Mouse (Mus musculus) midbrain, embryonic 12.5 days (tissue): Measurements from ENCODE around the gene Fbxo17. TPM values are rescaled to one million over a fixed set of nuclear protein-coding genes. Genes with fewer than 3 reads are reported as not detected.
"Not testable (repeated sequence)": the region's sequence is repeated elsewhere in the genome, so short reads cannot be mapped to it uniquely, and the experiment has no call there.

Experiments
- ATAC-seq: fragments of 200-750 bp; cut with Nextera tagmentation; 2 replicates; pipeline ENCODE4 v1.8.0; 2017; ENCODE audit warnings: low read depth, moderate TSS enrichment, moderate library complexity; ENCODE audit not compliant: low FRiP score
- H3K27ac ChIP-seq: fragments of 300-500 bp; sonication (generic); replicated peaks from 2 replicates; pipeline ENCODE4 v1.5.1; 2016; ENCODE audit warnings: mild to moderate bottlenecking
- H3K27me3 ChIP-seq: fragments of 300-500 bp; sonication (generic); 2 replicates; pipeline ENCODE4 v1.6.1; 2016; ENCODE audit warnings: mild to moderate bottlenecking
- H3K36me3 ChIP-seq: fragments of 300-500 bp; sonication (generic); 2 replicates; pipeline ENCODE4 v1.6.1; 2016
- H3K4me1 ChIP-seq: fragments of 300-500 bp; sonication (generic); 2 replicates; pipeline ENCODE4 v1.6.1; 2016
- H3K4me2 ChIP-seq: fragments of 300-500 bp; sonication (generic); replicated peaks from 2 replicates; pipeline ENCODE4 v1.6.1; 2016; ENCODE audit warnings: mild to moderate bottlenecking, moderate library complexity
- H3K4me3 ChIP-seq: fragments of 300-500 bp; sonication (generic); 2 replicates; pipeline ENCODE4 v1.5.1; 2016; ENCODE audit warnings: mild to moderate bottlenecking
- H3K9ac ChIP-seq: fragments of 300-500 bp; sonication (generic); replicated peaks from 2 replicates; pipeline ENCODE4 v1.6.1; 2016; ENCODE audit warnings: mild to moderate bottlenecking, moderate library complexity
- H3K9me3 ChIP-seq: fragments of 300-500 bp; sonication (generic); 2 replicates; pipeline ENCODE4 v1.6.1; 2016; ENCODE audit warnings: mild to moderate bottlenecking
- WGBS: fragments of 180-500 bp; shearing (Covaris S2); methylation state at CpG from one replicate; pipeline ENCODE4 v1.1.7; 2016; 5-methylcytosine and 5-hydroxymethylcytosine counted together
- polyA plus RNA-seq: library from polyadenylated mRNA; unstranded; fragments of >200 nt; fragmentation: Nextera tagmentation; extraction: Ambion mirVana; gene quantifications from 2 replicates; pipeline ENCODE4 v1.2.1, GENCODE M21; 2016

Gene Fbxo17
- polyA plus RNA-seq, 1 experiment from 2014 or later = 7.2 TPM

GRCm38 (mm10) chr7:28694423-28694822 lies 22.2 kb upstream of the Fbxo17 start:
- H3K27ac ChIP-seq = no peak overlapping the region
- ATAC-seq = no peak
- no peaks in the 10 kb centered on the region for H3K36me3 ChIP-seq
- H3K27me3 ChIP-seq = peaks cover 37% of the 10 kb centered on the region
- H3K4me2 ChIP-seq = 0 out of 2 replicates have a peak overlapping the region, but pooled peaks have one; percentile 83
- WGBS = 10% methylated on average over 14 of the region's 14 CpGs
- peaks cover 19% of the 10 kb centered on the region for H3K4me1 ChIP-seq
- no peak overlapping the region for H3K9ac ChIP-seq
- no peaks in the 10 kb centered on the region for H3K9me3 ChIP-seq
- no peak overlapping the region for H3K4me3 ChIP-seq

- H3K9me3 ChIP-seq = no peaks in the 10 kb centered on the region
- no peak overlapping the region for H3K27ac ChIP-seq
- no peak overlapping the region for H3K4me3 ChIP-seq
- H3K4me2 ChIP-seq = no peak overlapping the region
- peaks cover 19% of the 10 kb centered on the region for H3K4me1 ChIP-seq
- no peak overlapping the region for H3K9ac ChIP-seq
- whole genome bisulfite sequencing = 64% methylated on average over 8 of the region's 8 CpGs
- ATAC-seq = no peak
- no peaks in the 10 kb centered on the region for H3K36me3 ChIP-seq
- H3K27me3 ChIP-seq = peaks cover 37% of the 10 kb centered on the region
Observed at GRCm38 (mm10) chr7:28694966-28695511, 21.6 kb upstream of the Fbxo17 start.

GRCm38 (mm10) chr7:28697277-28697676 lies 19.3 kb upstream of the Fbxo17 start:
- WGBS = 96% methylated on average over 11 of the region's 11 CpGs
- no peak for ATAC-seq

GRCm38 (mm10) chr7:28700269-28700668 lies 16.3 kb upstream of the Fbxo17 start:
- no peak for ATAC-seq
- H3K4me2 ChIP-seq = no peak overlapping the region
- H3K9me3 ChIP-seq = no peaks in the 10 kb centered on the region
- no peaks in the 10 kb centered on the region for H3K36me3 ChIP-seq
- H3K27me3 ChIP-seq = peaks cover 2% of the 10 kb centered on the region; the same call in 1 of the 2 replicates
- 92% methylated on average over 4 of the region's 4 CpGs for WGBS
- H3K9ac ChIP-seq = no peak overlapping the region
- H3K4me3 ChIP-seq = no peak overlapping the region
- H3K27ac ChIP-seq = no peak overlapping the region
- H3K4me1 ChIP-seq = no peaks in the 10 kb centered on the region

More at GRCm38 (mm10) chr7:28697277-28697676, 19.3 kb upstream of the Fbxo17 start:
- Histone ChIP-seq H3K9ac (no peak overlapping the region), H3K9me3 (no peaks in the 10 kb centered on the region), H3K36me3 (no peaks in the 10 kb centered on the region), H3K4me1 (peaks cover 19% of the 10 kb centered on the region), H3K27me3 (peaks cover 30% of the 10 kb centered on the region), H3K27ac (no peak overlapping the region), H3K4me3 (no peak overlapping the region), H3K4me2 (no peak overlapping the region)

GRCm38 (mm10) chr7:28701306-28701705 lies 15.3 kb upstream of the Fbxo17 start:
- H3K36me3 ChIP-seq, H3K9me3 ChIP-seq, H3K27me3 ChIP-seq, H3K4me1 ChIP-seq, H3K9ac ChIP-seq, H3K4me3 ChIP-seq, H3K4me2 ChIP-seq, H3K27ac ChIP-seq, ATAC-seq: not testable (repeated sequence)
- 95% methylated on average over 12 of the region's 12 CpGs for WGBS

GRCm38 (mm10) chr7:28702601-28703143 lies 13.9 kb upstream of the Fbxo17 start:
- H3K36me3 ChIP-seq = no peaks in the 10 kb centered on the region
- H3K9ac ChIP-seq = no peak overlapping the region
- ATAC-seq = no peak
- 73% methylated on average over 9 of the region's 9 CpGs for WGBS
- no peak overlapping the region for H3K4me2 ChIP-seq
- no peak overlapping the region for H3K4me3 ChIP-seq
- no peaks in the 10 kb centered on the region for H3K9me3 ChIP-seq
- H3K27me3 ChIP-seq = no peaks in the 10 kb centered on the region
- H3K4me1 ChIP-seq = no peaks in the 10 kb centered on the region
- H3K27ac ChIP-seq = no peak overlapping the region

GRCm38 (mm10) chr7:28709454-28709853 lies 7.2 kb upstream of the Fbxo17 start:
- Histone ChIP-seq H3K27ac (no peak overlapping the region), H3K9me3 (no peaks in the 10 kb centered on the region), H3K4me2 (no peak overlapping the region), H3K9ac (no peak overlapping the region), H3K4me3 (no peak overlapping the region), H3K4me1 (no peaks in the 10 kb centered on the region), H3K36me3 (no peaks in the 10 kb centered on the region), H3K27me3 (no peaks in the 10 kb centered on the region)
- no peak for ATAC-seq

- H3K36me3 ChIP-seq = no peaks in the 10 kb centered on the region
- no peak for ATAC-seq
- H3K9ac ChIP-seq = no peak overlapping the region
- H3K27me3 ChIP-seq = no peaks in the 10 kb centered on the region
- H3K4me3 ChIP-seq = no peak overlapping the region
- no peaks in the 10 kb centered on the region for H3K4me1 ChIP-seq
- 63% methylated on average over 3 of the region's 3 CpGs for WGBS
- no peak overlapping the region for H3K27ac ChIP-seq
- no peak overlapping the region for H3K4me2 ChIP-seq
- H3K9me3 ChIP-seq = no peaks in the 10 kb centered on the region
Observed at GRCm38 (mm10) chr7:28710962-28711361, 5.6 kb upstream of the Fbxo17 start.

GRCm38 (mm10) chr7:28714667-28715066 lies 1.9 kb upstream of the Fbxo17 start:
- Histone ChIP-seq H3K36me3 (no peaks in the 10 kb centered on the region), H3K4me2 (no peak overlapping the region), H3K27ac (no peak overlapping the region), H3K27me3 (peaks cover 7% of the 10 kb centered on the region; the same call in 1 of the 2 replicates), H3K9ac (no peak overlapping the region), H3K9me3 (no peaks in the 10 kb centered on the region), H3K4me3 (no peak overlapping the region), H3K4me1 (peaks cover 8% of the 10 kb centered on the region; the same call in 1 of the 2 replicates)
- 89% methylated on average over 5 of the region's 5 CpGs for WGBS
- ATAC-seq = no peak

- no peak overlapping the region for H3K9ac ChIP-seq
- H3K36me3 ChIP-seq = no peaks in the 10 kb centered on the region
- H3K27ac ChIP-seq = no peak overlapping the region
- no peak for ATAC-seq
- H3K4me3 ChIP-seq = no peak overlapping the region
- peaks cover 8% of the 10 kb centered on the region; the same call in 1 of the 2 replicates for H3K4me1 ChIP-seq
- H3K9me3 ChIP-seq = no peaks in the 10 kb centered on the region
- whole genome bisulfite sequencing = 90% methylated on average over 2 of the region's 2 CpGs
- H3K27me3 ChIP-seq = peaks cover 7% of the 10 kb centered on the region; the same call in 1 of the 2 replicates
- H3K4me2 ChIP-seq = no peak overlapping the region
Observed at GRCm38 (mm10) chr7:28715598-28715997, 1.0 kb upstream of the Fbxo17 start.

- H3K27me3 ChIP-seq = peaks cover 7% of the 10 kb centered on the region; the same call in 1 of the 2 replicates
- H3K4me3 ChIP-seq = no peak overlapping the region
- no peak overlapping the region for H3K9ac ChIP-seq
- H3K4me1 ChIP-seq = peaks cover 8% of the 10 kb centered on the region; the same call in 1 of the 2 replicates
- no peak overlapping the region for H3K4me2 ChIP-seq
- WGBS = 90% methylated on average over 10 of the region's 10 CpGs
- no peaks in the 10 kb centered on the region for H3K9me3 ChIP-seq
- no peak overlapping the region for H3K27ac ChIP-seq
- no peak for ATAC-seq
- H3K36me3 ChIP-seq = no peaks in the 10 kb centered on the region
Observed at GRCm38 (mm10) chr7:28717726-28718125, 1.1 kb downstream of the Fbxo17 start.

- no peak for ATAC-seq
- no peak overlapping the region for H3K27ac ChIP-seq
- WGBS = 72% methylated on average over 4 of the region's 4 CpGs
Observed at GRCm38 (mm10) chr7:28719159-28719558, 2.6 kb downstream of the Fbxo17 start.

More at GRCm38 (mm10) chr7:28719159-28719558, 2.6 kb downstream of the Fbxo17 start:
- Histone ChIP-seq H3K4me2 (no peak overlapping the region), H3K27me3 (peaks cover 7% of the 10 kb centered on the region; the same call in 1 of the 2 replicates), H3K36me3 (no peaks in the 10 kb centered on the region), H3K4me1 (peaks cover 8% of the 10 kb centered on the region; the same call in 1 of the 2 replicates), H3K4me3 (no peak overlapping the region), H3K9me3 (no peaks in the 10 kb centered on the region), H3K9ac (no peak overlapping the region)
